Mouse (Mus musculus): ENCODE results near the gene D5Ertd579e.

DNA sequence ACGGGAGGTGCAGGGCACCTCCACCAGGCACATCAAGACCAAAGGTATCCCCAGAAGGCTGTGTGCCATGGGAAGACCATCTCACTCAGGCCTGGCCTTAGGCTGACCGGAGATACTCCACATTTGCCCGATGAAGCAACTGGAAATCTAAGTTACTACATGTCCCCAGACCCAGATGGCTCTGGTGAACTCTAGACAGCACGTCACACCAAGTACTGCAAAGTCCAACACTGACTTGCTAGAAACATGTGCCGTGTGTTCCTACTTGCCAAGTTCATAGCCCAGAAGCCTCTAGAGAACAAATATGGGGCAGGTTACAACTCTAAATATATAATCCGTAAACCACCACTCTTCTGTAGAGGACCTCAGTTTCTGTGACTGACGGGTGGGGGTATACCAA is 125.7 kb downstream of the D5Ertd579e start:
- TF ChIP-seq TAL1 (IDR thresholded peaks at IDR 0.05; ENCODE audit: low read length): no peak
- TF ChIP-seq GATA1 (IDR thresholded peaks at IDR 0.05; ENCODE audit: low read length): no peak
